Comparison of ENCODE assay signal across 23 mouse cellular contexts in the genomic region with DNA sequence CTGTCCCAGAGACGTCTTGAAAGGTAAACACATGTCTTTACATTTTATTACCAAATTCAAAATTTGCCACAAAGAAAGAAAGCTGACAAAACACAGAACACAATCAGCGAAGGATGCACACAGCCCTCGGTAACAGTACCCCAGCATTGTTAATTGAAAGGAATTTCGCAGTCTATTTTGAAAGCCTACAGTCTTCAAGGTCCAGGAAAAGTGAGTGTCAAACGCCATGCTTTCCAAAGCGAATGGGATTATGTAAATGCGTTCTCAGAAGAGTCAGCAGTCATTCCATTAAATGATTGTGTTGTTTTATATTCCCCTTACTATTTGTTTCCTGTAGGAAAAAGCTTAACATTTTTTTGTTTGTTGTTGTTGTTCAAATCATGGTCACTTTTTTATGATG.
"Had no signal": no experiment of that assay in that cellular context is flagged by ENCODE, and none has a peak within 500 bp of the region (broad histone marks: within the 10 kb centered on the region; RNA-seq: fewer than 3 reads in every experiment).

No protein-coding gene starts in this region.

- H3K9me3 ChIP-seq: heart, embryonic 13.5 days; heart, embryonic 15.5 days; hindbrain, embryonic 13.5 days; hindbrain, embryonic 15.5 days; limb, embryonic 10.5 days; limb, embryonic 12.5 days had no signal

- ATAC-seq: hindbrain, postnatal 0 days; intestine, embryonic 16.5 days had no signal

- DNase-seq: gastrocnemius, postnatal 14 days; gastrocnemius, postnatal 36 days; heart, adult 11 months; heart, adult 2 months; heart, postnatal 14 days; heart, postnatal 36 days; kidney, adult 11 months; kidney, adult 8-10 months; kidney, postnatal 10 days; kidney, postnatal 25 days; kidney, postnatal 4 days; liver had no signal

- H3K27ac ChIP-seq: heart, adult 2 months; heart, embryonic 13.5 days; heart, embryonic 15.5 days; hindbrain, embryonic 13.5 days; hindbrain, embryonic 15.5 days; hindbrain, postnatal 0 days; layer of hippocampus, adult 2 months; left cerebral cortex, adult 2 months; limb, embryonic 10.5 days; limb, embryonic 12.5 days had no signal

- H3K27me3 ChIP-seq: heart, embryonic 13.5 days; heart, embryonic 15.5 days; hindbrain, embryonic 13.5 days; hindbrain, embryonic 15.5 days; limb, embryonic 12.5 days had no signal

- H3K4me1 ChIP-seq: heart, embryonic 13.5 days; heart, embryonic 15.5 days; hindbrain, embryonic 13.5 days; hindbrain, embryonic 15.5 days; limb, embryonic 10.5 days; limb, embryonic 12.5 days had no signal

- H3K4me2 ChIP-seq: heart, embryonic 11.5 days; heart, embryonic 13.5 days; heart, embryonic 15.5 days; hindbrain, embryonic 13.5 days; hindbrain, embryonic 15.5 days; limb, embryonic 12.5 days had no signal

- H3K9ac ChIP-seq: heart, embryonic 13.5 days; heart, embryonic 15.5 days; hindbrain, embryonic 13.5 days; hindbrain, embryonic 15.5 days; limb, embryonic 12.5 days had no signal

- H3K4me3 ChIP-seq: heart, adult 2 months; heart, embryonic 13.5 days; heart, embryonic 15.5 days; hindbrain, embryonic 13.5 days; hindbrain, embryonic 15.5 days; layer of hippocampus, adult 2 months; left cerebral cortex, adult 2 months; limb, embryonic 10.5 days; limb, embryonic 12.5 days had no signal

- H3K36me3 ChIP-seq: heart, embryonic 13.5 days; heart, embryonic 15.5 days; hindbrain, embryonic 13.5 days; hindbrain, embryonic 15.5 days; limb, embryonic 10.5 days; limb, embryonic 12.5 days had no signal
